Mouse (Mus musculus) lung, postnatal 10 days (tissue): ENCODE results near the gene Fmnl1.

Experiments used
- DNase-seq: peaks from one replicate; pipeline ENCODE4 v3.0.0; 2021

The Fmnl1 gene

DNA sequence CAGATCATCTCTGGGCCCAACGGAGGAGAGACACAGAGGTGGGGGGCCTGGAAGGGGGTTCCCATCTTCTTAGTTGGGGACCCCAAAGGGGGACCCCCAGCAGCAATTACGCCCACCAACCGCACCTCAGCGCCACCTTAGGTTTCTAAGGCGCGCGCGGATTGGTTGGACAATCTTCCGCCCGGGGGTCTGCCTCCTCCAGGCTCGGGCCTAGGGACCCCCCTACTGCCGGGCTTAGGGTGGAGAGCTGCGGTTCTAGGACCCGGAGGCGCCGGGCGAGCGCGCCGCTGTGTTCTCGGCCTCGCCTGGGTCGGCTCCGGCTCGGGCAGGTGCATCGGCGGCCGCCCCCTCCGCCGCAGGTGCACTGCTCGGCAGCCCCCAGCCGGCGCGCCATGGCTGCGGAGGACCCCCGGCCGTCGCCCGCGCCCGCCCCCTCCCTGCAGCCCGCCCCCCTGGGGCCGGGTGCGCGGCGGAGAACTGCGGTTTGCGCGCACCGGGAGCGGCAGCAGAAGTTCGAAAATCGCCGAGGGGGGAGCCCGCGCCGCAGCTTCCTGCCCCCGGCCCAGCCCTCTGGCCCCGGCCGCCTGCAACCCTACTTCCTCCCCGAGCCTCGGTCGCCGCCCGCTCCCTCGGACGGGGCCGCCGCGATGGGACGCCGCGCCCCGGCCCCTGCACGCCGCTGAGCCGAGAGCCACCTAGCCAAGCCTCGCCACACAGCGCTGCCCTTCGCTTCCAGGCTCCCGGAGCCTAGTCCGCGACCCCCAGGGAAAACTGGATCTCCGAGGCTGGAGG, at the start of gene Fmnl1:
TSS of gene Fmnl1 (plus strand) at position 614 of the 792 bp plus-strand sequence.
- peak; percentile 54 for DNase-seq

GRCm38 (mm10) chr11:103131701-103132575, 39.0 kb upstream of the Fmnl1 start, which contains the start of gene Hexim2:
TSS of gene Hexim2 (plus strand) at chr11:103132429.
- DNase-seq = peak; percentile 73

DNA sequence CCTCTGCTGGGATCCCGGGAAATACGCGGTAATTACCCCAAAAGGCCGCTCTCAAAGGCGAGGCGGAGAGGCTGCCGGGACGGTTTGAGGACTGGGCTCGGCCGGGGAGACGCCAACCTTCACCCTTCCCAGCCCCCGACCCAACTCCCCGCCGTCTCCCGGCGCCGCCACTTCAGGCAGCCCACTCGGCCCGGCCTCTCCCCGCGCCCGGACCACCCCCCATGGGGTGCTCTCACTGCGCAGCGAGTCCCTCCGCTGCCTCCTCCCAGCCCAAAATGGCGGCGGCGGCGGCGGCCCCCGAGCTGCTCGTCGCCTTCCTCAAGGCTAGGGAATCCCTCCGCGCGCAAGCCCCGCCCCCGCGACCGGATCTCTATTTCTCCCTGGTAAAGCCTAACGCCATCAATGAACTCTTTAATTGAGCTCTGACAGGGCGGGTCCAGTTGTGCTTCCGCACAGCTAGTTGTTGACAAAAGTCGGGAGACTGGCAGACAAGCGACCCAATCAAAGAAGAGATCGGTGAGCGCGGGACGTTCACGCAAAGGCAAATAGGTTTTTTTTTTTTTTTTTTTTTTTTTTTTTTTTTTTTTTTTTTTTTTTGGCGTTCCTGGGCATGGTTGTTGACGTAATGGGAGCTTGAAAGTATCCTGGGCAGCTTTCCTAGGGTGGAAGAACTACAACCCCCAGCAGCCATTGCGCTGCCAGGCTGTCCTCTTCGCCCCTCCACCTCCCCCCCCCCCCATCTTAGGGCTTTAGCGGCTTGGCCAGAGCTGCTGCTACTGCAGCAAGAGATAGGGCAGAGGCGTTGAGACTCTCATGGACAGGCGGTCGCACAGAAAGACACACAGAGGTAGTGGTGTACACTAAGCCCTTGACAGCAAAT, 38.1 kb upstream of the Fmnl1 start:
- DNase-seq = peak; percentile 100

DNA sequence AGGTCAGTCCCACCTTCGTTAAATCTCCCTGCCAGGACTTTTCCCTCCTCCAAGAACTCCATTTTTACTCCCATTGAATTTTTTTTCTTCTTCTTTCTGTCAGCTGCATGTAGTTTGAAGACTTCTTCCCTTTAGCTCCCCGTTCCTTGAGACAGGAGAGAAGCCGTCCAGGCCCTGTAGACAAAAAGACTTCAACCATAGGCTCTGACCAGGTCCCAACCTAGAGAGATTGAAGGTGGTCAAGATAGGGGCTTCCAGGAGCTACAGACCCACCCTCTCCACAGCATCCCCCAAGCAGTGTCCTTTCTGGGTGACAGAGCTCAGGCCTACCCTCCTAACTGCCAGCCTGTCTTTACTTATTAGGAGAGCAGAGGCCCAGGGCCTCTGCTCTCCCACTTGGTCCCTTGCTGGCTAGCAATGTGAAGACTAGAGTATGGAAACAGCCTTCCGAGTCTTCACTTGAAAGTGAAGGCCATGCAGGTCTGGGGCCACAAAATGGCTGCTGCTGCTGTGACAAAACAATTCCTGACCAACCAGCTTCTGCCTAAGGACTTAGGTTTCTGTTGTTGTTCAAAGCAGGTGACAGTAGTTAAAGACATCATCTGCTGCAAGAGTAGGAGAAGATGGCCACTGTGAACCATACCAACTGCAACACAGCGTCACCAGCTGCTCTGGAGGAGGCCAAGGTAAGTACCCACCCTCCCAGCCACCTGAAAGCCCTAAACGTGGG, 37.3 kb upstream of the Fmnl1 start:
- DNase-seq = no peak

DNA sequence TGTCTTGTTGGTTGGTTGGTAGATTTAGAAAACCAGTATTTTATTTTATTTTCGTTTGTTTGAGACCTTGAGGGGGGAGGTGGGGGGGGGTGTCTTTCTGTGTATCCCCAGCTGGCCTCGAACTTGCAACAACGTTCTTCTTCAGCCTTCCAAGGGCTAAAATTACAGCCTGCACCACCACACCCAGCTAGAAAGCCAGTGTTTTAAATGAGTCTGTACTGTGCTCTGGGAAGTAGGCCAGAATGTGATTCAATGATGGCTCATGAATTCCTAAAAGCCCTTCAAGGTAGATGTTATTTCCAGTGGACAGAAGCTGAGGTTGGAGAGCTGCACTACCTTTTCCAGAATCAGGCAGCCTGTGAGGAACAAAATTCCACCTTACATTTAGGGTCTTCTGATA, 36.7 kb upstream of the Fmnl1 start:
- DNase-seq = no peak

DNA sequence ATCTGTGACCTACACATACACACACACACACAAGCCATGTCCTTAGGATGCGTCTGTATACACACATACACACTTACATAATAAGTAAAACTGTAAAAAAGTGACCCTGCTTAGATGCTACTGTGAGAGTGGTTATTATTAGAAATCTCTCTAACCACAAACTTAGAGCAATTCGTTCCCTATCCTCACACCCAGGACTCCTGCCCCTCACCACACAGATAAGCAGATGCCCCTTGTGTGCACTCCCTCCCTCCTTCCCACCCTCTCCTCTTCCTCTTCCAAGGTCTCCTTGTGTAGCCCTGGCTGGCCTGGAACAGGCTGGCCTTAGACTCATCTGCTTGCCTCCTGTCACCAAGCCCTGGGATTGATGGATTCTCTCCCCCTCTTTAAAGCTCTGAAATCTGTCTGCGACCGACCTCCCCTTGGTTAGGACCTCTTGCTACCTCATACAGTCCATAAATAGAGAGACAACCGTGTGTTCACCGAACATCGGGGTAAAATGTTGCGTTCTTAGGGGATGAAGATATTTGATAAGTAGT, 34.8 kb upstream of the Fmnl1 start:
- no peak for DNase-seq

DNA sequence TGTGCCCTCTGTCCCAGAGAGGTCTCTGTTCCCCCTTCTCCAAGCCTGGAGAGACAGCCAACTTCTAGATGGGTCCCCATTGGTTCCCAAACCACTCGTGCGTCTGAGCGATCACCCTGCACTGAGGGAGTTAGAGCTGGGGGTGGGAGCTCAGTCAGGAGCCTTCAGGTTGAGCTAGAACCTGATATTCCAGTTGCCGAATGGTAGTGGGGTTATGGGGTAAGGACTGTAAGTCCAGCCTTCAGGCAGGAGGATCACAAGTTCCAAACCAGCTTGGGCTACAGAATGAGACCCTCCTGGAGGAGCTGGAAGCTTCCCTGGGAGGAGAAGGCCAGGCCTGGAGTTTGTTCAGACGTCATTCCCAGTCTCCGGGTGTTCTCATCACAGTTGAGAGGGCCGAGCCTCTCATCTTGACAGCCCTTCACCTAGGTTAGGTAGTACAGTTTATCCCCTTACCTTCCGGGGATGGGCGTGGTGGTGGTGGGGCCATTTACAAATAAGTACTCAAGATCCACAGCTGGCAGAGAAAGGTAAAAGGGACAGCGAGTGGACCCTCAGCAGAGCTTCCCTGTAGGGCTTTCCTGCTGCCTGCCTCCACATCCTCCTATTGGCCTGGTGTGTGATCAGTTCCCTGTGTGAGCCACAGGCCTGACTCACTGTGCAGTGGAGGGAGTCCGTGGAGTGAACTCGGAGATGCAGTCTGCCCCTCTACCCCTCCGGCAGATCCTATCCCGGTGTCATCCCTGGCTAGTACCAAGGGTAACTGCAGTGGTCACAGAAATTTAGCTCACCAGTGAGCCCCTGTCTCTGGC, 30.8 kb upstream of the Fmnl1 start:
- DNase-seq = no peak

- DNase-seq = peak; percentile 58
These were observed 30.2 kb upstream of the Fmnl1 start for GRCm38 (mm10) chr11:103140763-103141100.

- peak; percentile 91 for DNase-seq
These were observed 29.6 kb upstream of the Fmnl1 start for GRCm38 (mm10) chr11:103141101-103141943.

DNA sequence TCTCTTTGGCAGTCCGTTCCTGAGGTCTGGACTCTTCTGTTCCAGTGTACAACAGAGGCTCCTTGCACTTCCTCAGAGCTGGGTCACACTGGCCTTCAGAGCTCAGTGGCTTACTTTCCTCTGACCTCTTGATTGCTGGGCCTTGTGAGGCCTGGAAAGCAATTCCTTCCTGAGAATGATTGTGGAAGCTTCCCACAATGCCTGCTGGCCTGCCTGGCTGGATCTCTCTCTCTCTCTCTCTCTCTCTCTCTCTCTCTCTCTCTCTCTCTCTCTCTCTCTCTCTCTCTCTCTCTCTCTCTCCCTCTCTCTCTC, 29.0 kb upstream of the Fmnl1 start:
- peak; percentile 38 for DNase-seq

GRCm38 (mm10) chr11:103142441-103143182, 28.3 kb upstream of the Fmnl1 start:
- peak; percentile 93 for DNase-seq

GRCm38 (mm10) chr11:103144309-103145285, 26.3 kb upstream of the Fmnl1 start:
- no peak for DNase-seq

DNA sequence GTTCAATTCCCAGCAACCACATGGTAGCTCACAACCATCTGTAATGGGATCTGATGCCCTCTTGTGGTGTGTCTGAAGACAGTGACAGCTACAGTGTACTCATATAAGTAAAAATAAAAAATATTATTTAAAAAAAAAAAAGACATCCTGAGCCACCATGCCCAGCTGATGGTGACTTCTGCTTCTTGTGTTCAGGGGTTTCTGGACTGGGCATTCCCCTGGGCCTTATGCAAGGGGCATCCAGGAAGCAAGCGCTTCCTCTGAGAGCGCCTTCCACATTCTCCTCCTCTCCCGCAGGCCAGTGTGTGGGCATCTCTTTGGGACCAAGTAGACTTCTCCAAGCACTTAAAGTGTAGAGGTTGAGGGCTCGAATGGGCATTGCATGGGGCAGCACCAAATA, 24.5 kb upstream of the Fmnl1 start:
- DNase-seq = no peak

GRCm38 (mm10) chr11:103147766-103148165, 23.1 kb upstream of the Fmnl1 start:
- DNase-seq = no peak

DNA sequence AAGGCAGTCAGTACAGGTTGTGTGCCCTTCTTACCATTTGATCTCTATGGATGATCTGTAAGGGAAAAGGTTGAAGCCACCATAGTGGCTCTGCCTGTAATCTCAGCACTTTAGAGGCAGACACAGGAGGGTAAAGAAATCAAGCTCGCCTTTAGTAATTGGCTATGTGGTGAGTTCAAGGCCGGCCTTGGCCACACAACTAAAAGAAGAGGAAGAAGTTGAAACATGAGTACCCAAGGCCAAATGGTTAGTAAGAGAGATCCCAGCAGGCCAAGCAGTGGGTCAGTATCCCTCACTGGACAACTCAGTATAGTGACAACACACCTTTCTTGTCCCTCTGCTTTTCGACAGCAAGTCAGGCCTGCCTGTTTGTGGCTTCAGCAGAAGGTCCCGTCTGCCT, 21.1 kb upstream of the Fmnl1 start:
- no peak for DNase-seq

GRCm38 (mm10) chr11:103158621-103159478, 12.1 kb upstream of the Fmnl1 start:
- DNase-seq = peak; percentile 98

- no peak for DNase-seq
These were observed 10.2 kb upstream of the Fmnl1 start for GRCm38 (mm10) chr11:103160738-103161137.
